Mouse (Mus musculus): ENCODE measurements around the gene Abhd15. TPM values are rescaled to one million over a fixed set of nuclear protein-coding genes. Genes with fewer than 3 reads are reported as not detected.

The Abhd15 gene
- 4.1 and 4.3 TPM in 2 replicates for polyA plus RNA-seq (2015; fragmentation: Nextera tagmentation; extraction: Ambion mirVana)

DNA sequence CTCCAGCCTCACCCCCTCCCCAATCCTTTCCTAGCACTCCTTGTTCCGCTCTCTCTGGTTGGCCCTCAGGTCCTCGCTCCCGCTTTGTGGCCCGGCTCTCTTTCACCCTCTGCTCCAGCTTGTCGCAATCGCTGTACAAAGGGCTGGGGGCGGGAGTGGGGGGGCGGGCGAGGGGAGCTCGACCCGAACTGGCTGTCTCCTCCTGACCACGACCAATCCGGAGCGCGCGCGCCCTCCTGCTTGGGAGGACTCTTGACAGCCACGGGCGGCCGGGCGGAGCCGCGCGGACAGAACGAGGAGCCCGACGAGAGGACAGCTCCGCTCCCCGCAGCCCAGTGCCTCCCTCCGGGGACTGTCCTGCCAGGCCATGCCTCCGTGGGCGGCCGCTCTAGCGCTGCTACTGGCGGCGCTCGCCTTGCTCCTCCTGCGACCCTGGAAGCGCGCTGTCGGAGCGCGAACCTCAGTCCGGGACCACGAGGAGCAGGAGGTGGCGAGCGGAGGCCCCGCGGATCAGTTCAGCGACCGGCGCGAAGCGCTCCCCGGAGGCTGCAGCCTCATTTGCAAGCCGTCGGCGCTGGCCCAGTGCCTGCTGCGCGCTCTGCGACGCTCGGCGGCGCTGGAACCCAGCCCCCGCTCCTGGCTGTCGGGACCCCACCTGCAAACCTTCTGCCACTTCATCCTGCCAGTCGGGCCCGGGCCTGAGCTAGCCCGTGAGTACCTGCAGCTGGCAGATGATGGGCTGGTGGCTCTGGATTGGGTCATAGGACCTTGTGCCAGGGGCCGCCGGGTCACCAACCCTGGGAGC lies at the start of gene Abhd15:
Gene Abhd15 (plus strand): TSS at position 290 of the 805 bp plus-strand sequence.
- WGBS, result under 1% methylated on average over 51 of the region's 72 CpGs
- DNase-seq (ENCODE audit: low spot score), result peak; percentile 90
- peak within 1 kb of the TSS; percentile 66 for H3K27ac ChIP-seq (ENCODE audit: low read length)

DNA sequence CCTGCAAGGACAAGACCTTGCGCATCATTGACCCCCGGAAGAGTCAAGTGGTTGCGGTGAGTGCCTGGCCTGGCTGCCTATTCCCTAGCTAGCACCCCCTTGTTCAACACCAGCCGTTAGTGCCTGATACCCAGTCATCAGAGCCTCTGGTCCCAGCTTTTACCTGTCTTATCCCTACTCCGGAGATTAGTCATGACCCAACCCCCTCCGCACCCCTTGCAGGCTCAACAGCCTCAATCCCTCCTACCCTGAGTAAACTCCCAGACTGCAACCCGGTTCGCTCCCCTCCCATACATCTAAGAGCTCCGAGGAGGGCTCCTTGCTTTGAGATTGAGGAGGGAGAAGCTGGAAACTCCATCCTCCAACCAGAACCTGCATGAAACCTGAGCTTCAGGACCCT lies 48.4 kb upstream of the Abhd15 start:
- no peaks in the 10 kb centered on the region for H3K9me3 ChIP-seq (ENCODE audit: low read length)
- DNase-seq (ENCODE audit: low spot score) (no peak), ATAC-seq (no peak)
- H3K4me1 ChIP-seq (ENCODE audit: insufficient read depth, low read depth, low read length), result peaks cover 6% of the 10 kb centered on the region; the same call in 1 of the 2 replicates
- TF ChIP-seq CTCF (IDR thresholded peaks at IDR 0.05), result no peak
- no peak for TF ChIP-seq EP300 (IDR thresholded peaks at IDR 0.05)
- H3K9ac ChIP-seq (replicated peaks; ENCODE audit: low read depth), result no peak overlapping the region
- H3K36me3 ChIP-seq (ENCODE audit: insufficient read depth, low read length), result no peaks in the 10 kb centered on the region
- peaks cover 22% of the 10 kb centered on the region; the same call in 1 of the 2 replicates for H3K27me3 ChIP-seq (replicated peaks; ENCODE audit: insufficient read depth, low read length)
- H3K27ac ChIP-seq (ENCODE audit: low read length), result no peak overlapping the region
- 34% methylated on average over 9 of the region's 9 CpGs for WGBS
- H3K4me2 ChIP-seq (replicated peaks; ENCODE audit: low read depth, low read length), result no peak overlapping the region
- no peak overlapping the region for H3K4me3 ChIP-seq (ENCODE audit: low read depth, low read length)

More for the DNA sequence above, at the start of gene Abhd15:
- Histone ChIP-seq H3K4me2 (replicated peaks; ENCODE audit: low read depth, low read length) (peak within 1 kb of the TSS; percentile 91), H3K4me1 (ENCODE audit: insufficient read depth, low read depth, low read length) (peaks cover 27% of the 10 kb centered on the region), H3K9ac (replicated peaks; ENCODE audit: low read depth) (peak within 1 kb of the TSS; percentile 34), H3K9me3 (ENCODE audit: low read length) (no peaks in the 10 kb centered on the region), H3K27me3 (replicated peaks; ENCODE audit: insufficient read depth, low read length) (0 out of 2 replicates have a peak, but pooled peaks cover 4% of the 10 kb centered on the region), H3K4me3 (ENCODE audit: low read depth, low read length) (peak within 1 kb of the TSS; percentile 68), H3K36me3 (ENCODE audit: insufficient read depth, low read length) (no peaks in the 10 kb centered on the region)
- ATAC-seq, result peak; percentile 69
- TF ChIP-seq EP300 (IDR thresholded peaks at IDR 0.05) (no peak), CTCF (IDR thresholded peaks at IDR 0.05) (peak; percentile 22; the same call in 1 of the 2 replicates)

DNA sequence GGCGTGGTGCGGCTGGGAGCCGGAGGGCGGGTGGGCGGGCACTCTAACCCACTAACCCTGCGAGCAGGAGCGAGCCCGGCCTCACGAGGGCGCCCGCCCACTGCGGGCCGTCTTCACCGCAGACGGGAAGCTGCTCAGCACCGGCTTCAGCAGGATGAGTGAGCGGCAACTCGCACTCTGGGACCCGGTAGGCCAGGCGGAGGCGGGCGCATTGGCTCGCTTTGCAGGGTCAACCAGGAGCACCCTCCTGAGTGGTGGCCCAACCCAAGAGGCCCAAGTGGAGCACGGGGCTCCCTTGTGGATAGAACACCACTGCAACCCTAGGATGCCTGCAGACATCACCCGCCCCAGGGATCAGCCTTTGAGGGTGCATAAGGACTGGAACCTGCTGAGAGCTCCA lies 47.8 kb upstream of the Abhd15 start:
- Histone ChIP-seq H3K4me2 (replicated peaks; ENCODE audit: low read depth, low read length) (peak overlapping the region; percentile 22; the same call in 1 of the 2 replicates), H3K27me3 (replicated peaks; ENCODE audit: insufficient read depth, low read length) (peaks cover 22% of the 10 kb centered on the region; the same call in 1 of the 2 replicates), H3K27ac (ENCODE audit: low read length) (no peak overlapping the region), H3K4me1 (ENCODE audit: insufficient read depth, low read depth, low read length) (peaks cover 2% of the 10 kb centered on the region; the same call in 1 of the 2 replicates), H3K9ac (replicated peaks; ENCODE audit: low read depth) (no peak overlapping the region), H3K4me3 (ENCODE audit: low read depth, low read length) (no peak overlapping the region), H3K36me3 (ENCODE audit: insufficient read depth, low read length) (no peaks in the 10 kb centered on the region), H3K9me3 (ENCODE audit: low read length) (no peaks in the 10 kb centered on the region)
- 6% methylated on average over 24 of the region's 25 CpGs for WGBS
- peak; percentile 71 for TF ChIP-seq CTCF (IDR thresholded peaks at IDR 0.05)
- TF ChIP-seq EP300 (IDR thresholded peaks at IDR 0.05), result no peak
- peak; percentile 70 for DNase-seq (ENCODE audit: low spot score)
- ATAC-seq, result peak; percentile 62

DNA sequence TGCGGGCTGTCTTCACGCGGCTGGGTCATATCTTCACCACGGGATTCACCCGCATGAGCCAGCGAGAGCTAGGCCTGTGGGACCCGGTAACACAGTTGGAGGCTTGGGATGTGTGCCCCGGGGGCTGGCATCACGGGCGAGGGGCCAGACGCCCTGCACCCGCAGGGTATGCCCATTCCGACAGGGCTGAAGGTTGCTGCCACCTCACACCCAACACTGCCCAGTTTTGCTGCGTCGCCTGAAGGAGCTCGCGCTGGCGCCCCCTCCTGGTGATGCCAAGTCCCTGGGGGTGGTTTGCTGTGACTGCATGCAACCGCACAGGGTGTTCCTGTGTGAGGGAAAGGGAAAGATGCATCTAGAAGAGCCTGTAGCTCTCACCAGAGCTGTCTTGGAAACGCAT lies 47.1 kb upstream of the Abhd15 start:
- Histone ChIP-seq H3K4me2 (replicated peaks; ENCODE audit: low read depth, low read length) (peak overlapping the region; percentile 22; the same call in 1 of the 2 replicates), H3K36me3 (ENCODE audit: insufficient read depth, low read length) (no peaks in the 10 kb centered on the region), H3K4me3 (ENCODE audit: low read depth, low read length) (no peak overlapping the region), H3K27me3 (replicated peaks; ENCODE audit: insufficient read depth, low read length) (peaks cover 22% of the 10 kb centered on the region; the same call in 1 of the 2 replicates), H3K9ac (replicated peaks; ENCODE audit: low read depth) (no peak overlapping the region), H3K27ac (ENCODE audit: low read length) (no peak overlapping the region), H3K9me3 (ENCODE audit: low read length) (no peaks in the 10 kb centered on the region), H3K4me1 (ENCODE audit: insufficient read depth, low read depth, low read length) (peaks cover 2% of the 10 kb centered on the region; the same call in 1 of the 2 replicates)
- peak; percentile 80 for DNase-seq (ENCODE audit: low spot score)
- TF ChIP-seq CTCF (IDR thresholded peaks at IDR 0.05) (peak; percentile 95), EP300 (IDR thresholded peaks at IDR 0.05) (no peak)
- ATAC-seq, result peak; percentile 59
- WGBS, result 10% methylated on average over 20 of the region's 20 CpGs

DNA sequence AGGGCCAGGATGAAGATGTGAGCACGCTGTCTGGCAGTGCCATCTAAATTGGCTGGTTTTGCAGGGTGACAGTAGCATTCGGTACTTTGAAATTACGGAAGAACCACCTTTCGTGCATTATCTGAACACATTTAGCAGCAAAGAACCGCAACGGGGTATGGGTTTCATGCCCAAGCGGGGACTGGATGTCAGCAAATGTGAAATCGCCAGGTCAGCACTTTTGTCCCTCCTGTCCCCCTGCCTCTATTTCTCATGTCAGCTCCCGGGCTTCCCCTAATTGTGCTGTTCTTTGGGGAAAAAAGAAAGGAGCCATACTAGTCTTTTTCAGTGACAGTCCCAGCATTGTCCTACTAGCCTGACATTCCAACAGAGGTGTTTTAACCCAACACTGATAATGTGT lies 46.5 kb upstream of the Abhd15 start:
- Histone ChIP-seq H3K4me2 (replicated peaks; ENCODE audit: low read depth, low read length) (no peak overlapping the region), H3K36me3 (ENCODE audit: insufficient read depth, low read length) (no peaks in the 10 kb centered on the region)

DNA sequence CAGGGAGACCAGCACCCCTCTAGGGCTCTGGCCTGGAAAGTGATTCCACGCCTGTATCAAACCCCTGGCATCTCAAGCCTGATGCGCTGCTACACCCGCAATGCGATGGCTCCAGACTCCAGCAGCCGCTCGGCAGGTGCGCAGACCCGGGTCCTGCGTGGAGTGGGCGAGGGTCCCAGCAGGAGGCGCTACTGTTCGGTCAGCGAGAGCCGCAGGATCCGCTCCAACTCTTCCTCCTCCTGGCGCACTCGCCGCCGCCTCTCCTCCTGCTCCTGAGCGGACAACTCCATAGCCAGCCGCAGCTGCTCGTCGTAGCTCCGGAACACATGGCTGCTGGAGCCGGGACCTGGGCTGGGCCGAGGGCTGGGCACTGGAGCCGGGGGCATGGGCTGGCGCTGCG lies 43.5 kb upstream of the Abhd15 start:
- no peak for ATAC-seq
- Histone ChIP-seq H3K4me3 (ENCODE audit: low read depth, low read length) (no peak overlapping the region), H3K4me2 (replicated peaks; ENCODE audit: low read depth, low read length) (no peak overlapping the region), H3K27ac (ENCODE audit: low read length) (no peak overlapping the region), H3K9ac (replicated peaks; ENCODE audit: low read depth) (no peak overlapping the region), H3K27me3 (replicated peaks; ENCODE audit: insufficient read depth, low read length) (peaks cover 11% of the 10 kb centered on the region; the same call in 1 of the 2 replicates), H3K4me1 (ENCODE audit: insufficient read depth, low read depth, low read length) (peaks cover 2% of the 10 kb centered on the region; the same call in 1 of the 2 replicates), H3K9me3 (ENCODE audit: low read length) (no peaks in the 10 kb centered on the region), H3K36me3 (ENCODE audit: insufficient read depth, low read length) (no peaks in the 10 kb centered on the region)
- no peak for TF ChIP-seq EP300 (IDR thresholded peaks at IDR 0.05)
- no peak for TF ChIP-seq CTCF (IDR thresholded peaks at IDR 0.05)
- WGBS, result 74% methylated on average over 29 of the region's 29 CpGs
- DNase-seq (ENCODE audit: low spot score), result no peak

More for the DNA sequence above, 46.5 kb upstream of the Abhd15 start:
- 88% methylated on average over 9 of the region's 9 CpGs for WGBS
- H3K4me1 ChIP-seq (ENCODE audit: insufficient read depth, low read depth, low read length), result peaks cover 2% of the 10 kb centered on the region; the same call in 1 of the 2 replicates
- no peaks in the 10 kb centered on the region for H3K9me3 ChIP-seq (ENCODE audit: low read length)
- H3K4me3 ChIP-seq (ENCODE audit: low read depth, low read length), result no peak overlapping the region
- H3K27ac ChIP-seq (ENCODE audit: low read length), result no peak overlapping the region
- peaks cover 19% of the 10 kb centered on the region; the same call in 1 of the 2 replicates for H3K27me3 ChIP-seq (replicated peaks; ENCODE audit: insufficient read depth, low read length)
- H3K9ac ChIP-seq (replicated peaks; ENCODE audit: low read depth), result no peak overlapping the region
- no peak for ATAC-seq
- no peak for TF ChIP-seq CTCF (IDR thresholded peaks at IDR 0.05)
- no peak for TF ChIP-seq EP300 (IDR thresholded peaks at IDR 0.05)
- DNase-seq (ENCODE audit: low spot score), result no peak
